Mouse (Mus musculus) heart, adult 2 months (tissue): ENCODE measurements around the gene Hexim2.

ENCODE experiments used
- CTCF ChIP-seq: fragments of 200-600 bp; IDR thresholded peaks from 2 replicates; pipeline ENCODE4 v1.8.1; 2022; ENCODE audit warnings: antibody characterized with exemption, mild to moderate bottlenecking, moderate library complexity
- POLR2A ChIP-seq: fragments of 200-500 bp; IDR thresholded peaks from 2 replicates; pipeline ENCODE4 v1.6.1; 2011; ENCODE audit warnings: mild to moderate bottlenecking, low read depth, low read length, control low read depth; ENCODE audit not compliant: insufficient read depth

GRCm38 (mm10) chr11:103144309-103145285 lies 12.4 kb downstream of the Hexim2 start:
- no peak for TF ChIP-seq POLR2A
- TF ChIP-seq CTCF, result no peak
